Mouse (Mus musculus) testis, adult 2 months (tissue): Measurements from ENCODE around the gene Ddah2.

ENCODE experiments used
- CTCF ChIP-seq: fragments of 200-500 bp; IDR thresholded peaks from 2 replicates; pipeline ENCODE4 v1.5.1; 2012; ENCODE audit warnings: low read depth, mild to moderate bottlenecking, inconsistent platforms, low read length, moderate library complexity; ENCODE audit not compliant: control insufficient read depth, insufficient read depth, insufficient replicate concordance
- POLR2A ChIP-seq: fragments of 200-500 bp; IDR thresholded peaks from 2 replicates; pipeline ENCODE4 v1.6.1; 2012; ENCODE audit warnings: low read depth, mild to moderate bottlenecking, inconsistent platforms, low read length, moderate library complexity; ENCODE audit not compliant: control insufficient read depth

- no peak for TF ChIP-seq POLR2A
- no peak for TF ChIP-seq CTCF
Measured at GRCm38 (mm10) chr17:35024261-35024660, 34.6 kb upstream of the Ddah2 start.
